Mouse (Mus musculus): ENCODE results near the gene A430078G23Rik. TPM values are rescaled to one million over a fixed set of nuclear protein-coding genes. Genes with fewer than 3 reads are reported as not detected.

Gene A430078G23Rik
- polyA plus RNA-seq, 1 experiment from 2014 or later, result not detected

GRCm38 (mm10) chr8:3418101-3418500 is 64.9 kb downstream of the A430078G23Rik start:
- no peak overlapping the region for H3K27ac ChIP-seq (ENCODE audit: low read depth)
- 65% methylated on average over 1 of the region's 1 CpGs for WGBS
- ATAC-seq (replicated peaks; ENCODE audit: low FRiP score, low TSS enrichment, low read depth), result peak; percentile 71; the same call in 1 of the 2 replicates
- no peak overlapping the region for H3K4me3 ChIP-seq (ENCODE audit: low read depth, low read length)
- no peaks in the 10 kb centered on the region for H3K9me3 ChIP-seq (ENCODE audit: control insufficient read depth, low read length)
- H3K4me1 ChIP-seq (replicated peaks; ENCODE audit: control insufficient read depth, insufficient read depth, low read length), result peaks cover 7% of the 10 kb centered on the region
- no peak for DNase-seq (ENCODE audit: low spot score)
- no peaks in the 10 kb centered on the region for H3K36me3 ChIP-seq (ENCODE audit: control insufficient read depth, insufficient read depth, low read length)
- no peak overlapping the region for H3K9ac ChIP-seq (ENCODE audit: low read length)
- H3K27me3 ChIP-seq (replicated peaks; ENCODE audit: control insufficient read depth, insufficient read depth, low read length), result no peaks in the 10 kb centered on the region
- no peak overlapping the region for H3K4me2 ChIP-seq (ENCODE audit: low read length)

GRCm38 (mm10) chr8:3420105-3420706 is 67.0 kb downstream of the A430078G23Rik start:
- Histone ChIP-seq H3K9ac (ENCODE audit: low read length) (no peak overlapping the region), H3K4me3 (ENCODE audit: low read depth, low read length) (no peak overlapping the region)
- WGBS, result 64% methylated on average over 10 of the region's 10 CpGs

GRCm38 (mm10) chr8:3421507-3421906 is 68.3 kb downstream of the A430078G23Rik start:
- WGBS, result 85% methylated on average over 5 of the region's 5 CpGs
- no peak for ATAC-seq (replicated peaks; ENCODE audit: low FRiP score, low TSS enrichment, low read depth)
- Histone ChIP-seq H3K4me1 (replicated peaks; ENCODE audit: control insufficient read depth, insufficient read depth, low read length) (peaks cover 7% of the 10 kb centered on the region), H3K9me3 (ENCODE audit: control insufficient read depth, low read length) (no peaks in the 10 kb centered on the region), H3K4me2 (ENCODE audit: low read length) (no peak overlapping the region), H3K4me3 (ENCODE audit: low read depth, low read length) (no peak overlapping the region), H3K27ac (ENCODE audit: low read depth) (no peak overlapping the region), H3K9ac (ENCODE audit: low read length) (no peak overlapping the region), H3K36me3 (ENCODE audit: control insufficient read depth, insufficient read depth, low read length) (no peaks in the 10 kb centered on the region), H3K27me3 (replicated peaks; ENCODE audit: control insufficient read depth, insufficient read depth, low read length) (no peaks in the 10 kb centered on the region)
- DNase-seq (ENCODE audit: low spot score), result no peak

More at GRCm38 (mm10) chr8:3420105-3420706, 67.0 kb downstream of the A430078G23Rik start:
- no peak overlapping the region for H3K4me2 ChIP-seq (ENCODE audit: low read length)
- H3K4me1 ChIP-seq (replicated peaks; ENCODE audit: control insufficient read depth, insufficient read depth, low read length), result peaks cover 7% of the 10 kb centered on the region
- no peaks in the 10 kb centered on the region for H3K9me3 ChIP-seq (ENCODE audit: control insufficient read depth, low read length)
- ATAC-seq (replicated peaks; ENCODE audit: low FRiP score, low TSS enrichment, low read depth), result no peak
- H3K27me3 ChIP-seq (replicated peaks; ENCODE audit: control insufficient read depth, insufficient read depth, low read length), result no peaks in the 10 kb centered on the region
- no peak for DNase-seq (ENCODE audit: low spot score)
- H3K27ac ChIP-seq (ENCODE audit: low read depth), result no peak overlapping the region
- no peaks in the 10 kb centered on the region for H3K36me3 ChIP-seq (ENCODE audit: control insufficient read depth, insufficient read depth, low read length)

GRCm38 (mm10) chr8:3425217-3425616 is 72.0 kb downstream of the A430078G23Rik start:
- Histone ChIP-seq H3K9me3 (ENCODE audit: control insufficient read depth, low read length) (no peaks in the 10 kb centered on the region), H3K27me3 (replicated peaks; ENCODE audit: control insufficient read depth, insufficient read depth, low read length) (no peaks in the 10 kb centered on the region), H3K9ac (ENCODE audit: low read length) (no peak overlapping the region), H3K4me3 (ENCODE audit: low read depth, low read length) (no peak overlapping the region), H3K4me1 (replicated peaks; ENCODE audit: control insufficient read depth, insufficient read depth, low read length) (no peaks in the 10 kb centered on the region), H3K4me2 (ENCODE audit: low read length) (no peak overlapping the region), H3K36me3 (ENCODE audit: control insufficient read depth, insufficient read depth, low read length) (peaks cover 27% of the 10 kb centered on the region), H3K27ac (ENCODE audit: low read depth) (no peak overlapping the region)
- WGBS, result 81% methylated on average over 5 of the region's 5 CpGs
- ATAC-seq (replicated peaks; ENCODE audit: low FRiP score, low TSS enrichment, low read depth), result 0 out of 2 replicates have a peak, but pooled peaks have one; percentile 45
- DNase-seq (ENCODE audit: low spot score), result no peak

- DNase-seq (ENCODE audit: low spot score) (no peak), ATAC-seq (replicated peaks; ENCODE audit: low FRiP score, low TSS enrichment, low read depth) (no peak)
- peaks cover 32% of the 10 kb centered on the region for H3K36me3 ChIP-seq (ENCODE audit: control insufficient read depth, insufficient read depth, low read length)
- no peak overlapping the region for H3K4me3 ChIP-seq (ENCODE audit: low read depth, low read length)
- no peaks in the 10 kb centered on the region for H3K9me3 ChIP-seq (ENCODE audit: control insufficient read depth, low read length)
- no peak overlapping the region for H3K9ac ChIP-seq (ENCODE audit: low read length)
- H3K4me2 ChIP-seq (ENCODE audit: low read length), result no peak overlapping the region
- 75% methylated on average over 3 of the region's 3 CpGs for WGBS
- H3K27me3 ChIP-seq (replicated peaks; ENCODE audit: control insufficient read depth, insufficient read depth, low read length), result no peaks in the 10 kb centered on the region
- no peak overlapping the region for H3K27ac ChIP-seq (ENCODE audit: low read depth)
- no peaks in the 10 kb centered on the region for H3K4me1 ChIP-seq (replicated peaks; ENCODE audit: control insufficient read depth, insufficient read depth, low read length)
Observed at GRCm38 (mm10) chr8:3426211-3426610, 73.0 kb downstream of the A430078G23Rik start.

GRCm38 (mm10) chr8:3428426-3428825 is 75.2 kb downstream of the A430078G23Rik start:
- H3K4me1 ChIP-seq (replicated peaks; ENCODE audit: control insufficient read depth, insufficient read depth, low read length), result no peaks in the 10 kb centered on the region
- ATAC-seq (replicated peaks; ENCODE audit: low FRiP score, low TSS enrichment, low read depth) (no peak), DNase-seq (ENCODE audit: low spot score) (no peak)
- H3K4me3 ChIP-seq (ENCODE audit: low read depth, low read length), result no peak overlapping the region
- H3K27me3 ChIP-seq (replicated peaks; ENCODE audit: control insufficient read depth, insufficient read depth, low read length), result no peaks in the 10 kb centered on the region
- H3K9me3 ChIP-seq (ENCODE audit: control insufficient read depth, low read length), result no peaks in the 10 kb centered on the region
- H3K4me2 ChIP-seq (ENCODE audit: low read length), result no peak overlapping the region
- no peak overlapping the region for H3K27ac ChIP-seq (ENCODE audit: low read depth)
- H3K36me3 ChIP-seq (ENCODE audit: control insufficient read depth, insufficient read depth, low read length), result peaks cover 54% of the 10 kb centered on the region
- 83% methylated on average over 2 of the region's 2 CpGs for WGBS
- H3K9ac ChIP-seq (ENCODE audit: low read length), result no peak overlapping the region

- H3K27me3 ChIP-seq (replicated peaks; ENCODE audit: control insufficient read depth, insufficient read depth, low read length), result no peaks in the 10 kb centered on the region
- ATAC-seq (replicated peaks; ENCODE audit: low FRiP score, low TSS enrichment, low read depth) (no peak), DNase-seq (ENCODE audit: low spot score) (no peak)
- H3K4me3 ChIP-seq (ENCODE audit: low read depth, low read length), result no peak overlapping the region
- H3K4me1 ChIP-seq (replicated peaks; ENCODE audit: control insufficient read depth, insufficient read depth, low read length), result no peaks in the 10 kb centered on the region
- H3K27ac ChIP-seq (ENCODE audit: low read depth), result no peak overlapping the region
- H3K36me3 ChIP-seq (ENCODE audit: control insufficient read depth, insufficient read depth, low read length), result peaks cover 66% of the 10 kb centered on the region
- H3K9me3 ChIP-seq (ENCODE audit: control insufficient read depth, low read length), result no peaks in the 10 kb centered on the region
- H3K4me2 ChIP-seq (ENCODE audit: low read length), result no peak overlapping the region
- H3K9ac ChIP-seq (ENCODE audit: low read length), result no peak overlapping the region
- 87% methylated on average over 2 of the region's 2 CpGs for WGBS
Observed at GRCm38 (mm10) chr8:3429966-3430365, 76.8 kb downstream of the A430078G23Rik start.

- no peak overlapping the region for H3K4me3 ChIP-seq (ENCODE audit: low read depth, low read length)
- H3K4me2 ChIP-seq (ENCODE audit: low read length), result no peak overlapping the region
- H3K27ac ChIP-seq (ENCODE audit: low read depth), result no peak overlapping the region
- H3K9ac ChIP-seq (ENCODE audit: low read length), result no peak overlapping the region
- WGBS, result 86% methylated on average over 3 of the region's 3 CpGs
- no peak for ATAC-seq (replicated peaks; ENCODE audit: low FRiP score, low TSS enrichment, low read depth)
- DNase-seq (ENCODE audit: low spot score), result no peak
- H3K4me1 ChIP-seq (replicated peaks; ENCODE audit: control insufficient read depth, insufficient read depth, low read length), result no peaks in the 10 kb centered on the region
- no peaks in the 10 kb centered on the region for H3K9me3 ChIP-seq (ENCODE audit: control insufficient read depth, low read length)
- H3K27me3 ChIP-seq (replicated peaks; ENCODE audit: control insufficient read depth, insufficient read depth, low read length), result no peaks in the 10 kb centered on the region
- peaks cover 77% of the 10 kb centered on the region for H3K36me3 ChIP-seq (ENCODE audit: control insufficient read depth, insufficient read depth, low read length)
Observed at GRCm38 (mm10) chr8:3431113-3431512, 77.9 kb downstream of the A430078G23Rik start.

- H3K9me3 ChIP-seq (ENCODE audit: control insufficient read depth, low read length), result no peaks in the 10 kb centered on the region
- H3K27ac ChIP-seq (ENCODE audit: low read depth), result no peak overlapping the region
- no peak overlapping the region for H3K4me2 ChIP-seq (ENCODE audit: low read length)
- DNase-seq (ENCODE audit: low spot score) (no peak), ATAC-seq (replicated peaks; ENCODE audit: low FRiP score, low TSS enrichment, low read depth) (no peak)
- H3K27me3 ChIP-seq (replicated peaks; ENCODE audit: control insufficient read depth, insufficient read depth, low read length), result no peaks in the 10 kb centered on the region
- H3K9ac ChIP-seq (ENCODE audit: low read length), result no peak overlapping the region
- H3K36me3 ChIP-seq (ENCODE audit: control insufficient read depth, insufficient read depth, low read length), result peaks cover 92% of the 10 kb centered on the region
- 91% methylated on average over 5 of the region's 6 CpGs for WGBS
- H3K4me3 ChIP-seq (ENCODE audit: low read depth, low read length), result no peak overlapping the region
- no peaks in the 10 kb centered on the region for H3K4me1 ChIP-seq (replicated peaks; ENCODE audit: control insufficient read depth, insufficient read depth, low read length)
Observed at GRCm38 (mm10) chr8:3436492-3436891, 83.3 kb downstream of the A430078G23Rik start.
